Mouse (Mus musculus) stomach, postnatal 0 days (tissue): ENCODE measurements at regions not wholly inside any gene's neighbourhood (a gene's known extent, or its start where the extent isn't known, plus 50 kb on each side); places are given as distances from the start of the nearest gene placed in this dataset.

Source experiments
- CTCF ChIP-seq: IDR thresholded peaks from 2 replicates; pipeline ENCODE4 v1.5.1; 2016; ENCODE audit warnings: antibody characterized with exemption, low read depth, mild to moderate bottlenecking, moderate library complexity
- EP300 ChIP-seq: optimal IDR thresholded peaks from 2 replicates; pipeline ENCODE3; 2016; ENCODE audit warnings: antibody characterized with exemption

GRCm38 (mm10) chr8:126805365-126806180, 140.1 kb downstream of the Tomm20 start:
- no peak for TF ChIP-seq CTCF
- no peak for TF ChIP-seq EP300
